Mouse (Mus musculus) neural tube, embryonic 12.5 days (tissue): Measurements from ENCODE around the gene Zmat5. TPM values are rescaled to one million over a fixed set of nuclear protein-coding genes. Genes with fewer than 3 reads are reported as not detected.

Source experiments
- ATAC-seq: fragments of 200-750 bp; cut with Nextera tagmentation; 2 replicates; pipeline ENCODE4 v1.8.0; 2017; ENCODE audit warnings: low read depth, mild to moderate bottlenecking, moderate TSS enrichment, moderate library complexity; ENCODE audit not compliant: low FRiP score
- H3K27ac ChIP-seq: fragments of 300-500 bp; sonication (generic); 2 replicates; pipeline ENCODE4 v1.5.1; 2016
- H3K27me3 ChIP-seq: fragments of 300-500 bp; sonication (generic); replicated peaks from 2 replicates; pipeline ENCODE4 v1.6.1; 2016; ENCODE audit warnings: mild to moderate bottlenecking
- H3K36me3 ChIP-seq: fragments of 300-500 bp; sonication (generic); 2 replicates; pipeline ENCODE4 v1.6.1; 2016; ENCODE audit warnings: mild to moderate bottlenecking
- H3K4me1 ChIP-seq: fragments of 300-500 bp; sonication (generic); 2 replicates; pipeline ENCODE4 v1.6.1; 2016
- H3K4me2 ChIP-seq: fragments of 300-500 bp; sonication (generic); replicated peaks from 2 replicates; pipeline ENCODE4 v1.6.1; 2016; ENCODE audit warnings: mild to moderate bottlenecking
- H3K4me3 ChIP-seq: fragments of 300-500 bp; sonication (generic); 2 replicates; pipeline ENCODE4 v1.5.1; 2016
- H3K9ac ChIP-seq: fragments of 300-500 bp; sonication (generic); 2 replicates; pipeline ENCODE4 v1.6.1; 2016; ENCODE audit warnings: mild to moderate bottlenecking
- H3K9me3 ChIP-seq: fragments of 300-500 bp; sonication (generic); 2 replicates; pipeline ENCODE4 v1.6.1; 2016; ENCODE audit warnings: mild to moderate bottlenecking
- WGBS: fragments of 180-500 bp; shearing (Covaris S2); methylation state at CpG from one replicate; pipeline ENCODE4 v1.1.7; 2016; 5-methylcytosine and 5-hydroxymethylcytosine counted together
- polyA plus RNA-seq: library from polyadenylated mRNA; unstranded; fragments of >200 nt; fragmentation: Nextera tagmentation; extraction: Ambion mirVana; gene quantifications from 2 replicates; pipeline ENCODE4 v1.2.1, GENCODE M21; 2016

The Zmat5 gene
- polyA plus RNA-seq: 79.2 and 82.7 TPM in 2 replicates

- H3K27me3 ChIP-seq: no peaks in the 10 kb centered on the region
- peak within 1 kb of the TSS; percentile 74 for H3K9ac ChIP-seq
- peak within 1 kb of the TSS; percentile 81 for H3K4me2 ChIP-seq
- peak within 1 kb of the TSS; percentile 80 for H3K4me3 ChIP-seq
- peaks cover 14% of the 10 kb centered on the region for H3K36me3 ChIP-seq
- peak; percentile 99 for ATAC-seq
- WGBS: under 1% methylated on average over 47 of the region's 47 CpGs
- no peak within 1 kb of the TSS for H3K27ac ChIP-seq
- no peaks in the 10 kb centered on the region for H3K9me3 ChIP-seq
- peaks cover 15% of the 10 kb centered on the region for H3K4me1 ChIP-seq
Measured at GRCm38 (mm10) chr11:4704072-4704964, at the start of gene Zmat5, which contains the start of gene Uqcr10. Zmat5 (plus strand) TSS chr11:4704678. Uqcr10 (minus strand) TSS chr11:4704342.

- Histone ChIP-seq H3K9me3 (no peaks in the 10 kb centered on the region), H3K27ac (no peak overlapping the region), H3K36me3 (peaks cover 61% of the 10 kb centered on the region), H3K4me2 (no peak overlapping the region), H3K9ac (no peak overlapping the region), H3K27me3 (no peaks in the 10 kb centered on the region), H3K4me3 (no peak overlapping the region), H3K4me1 (no peaks in the 10 kb centered on the region)
- ATAC-seq: no peak
- WGBS: 83% methylated on average over 1 of the region's 1 CpGs
Measured at GRCm38 (mm10) chr11:4659818-4660217, 44.7 kb upstream of the Zmat5 start.

- peaks cover 54% of the 10 kb centered on the region for H3K36me3 ChIP-seq
- H3K9ac ChIP-seq: no peak overlapping the region
- 83% methylated on average over 7 of the region's 7 CpGs for WGBS
Measured at GRCm38 (mm10) chr11:4660309-4661025, 44.0 kb upstream of the Zmat5 start.

GRCm38 (mm10) chr11:4661324-4661723 is 43.2 kb upstream of the Zmat5 start:
- ATAC-seq: no peak
- Histone ChIP-seq H3K36me3 (peaks cover 51% of the 10 kb centered on the region), H3K9me3 (no peaks in the 10 kb centered on the region), H3K4me2 (no peak overlapping the region), H3K4me1 (no peaks in the 10 kb centered on the region), H3K27me3 (no peaks in the 10 kb centered on the region), H3K27ac (no peak overlapping the region), H3K4me3 (no peak overlapping the region), H3K9ac (0 out of 2 replicates have a peak overlapping the region, but pooled peaks have one; percentile 0)
- 87% methylated on average over 4 of the region's 4 CpGs for WGBS

More at GRCm38 (mm10) chr11:4660309-4661025, 44.0 kb upstream of the Zmat5 start:
- Histone ChIP-seq H3K4me2 (no peak overlapping the region), H3K27me3 (no peaks in the 10 kb centered on the region), H3K4me3 (no peak overlapping the region), H3K9me3 (no peaks in the 10 kb centered on the region), H3K27ac (no peak overlapping the region), H3K4me1 (no peaks in the 10 kb centered on the region)
- no peak for ATAC-seq

GRCm38 (mm10) chr11:4661871-4662495 is 42.5 kb upstream of the Zmat5 start:
- H3K27ac ChIP-seq: no peak overlapping the region
- ATAC-seq: no peak
- WGBS: 86% methylated on average over 10 of the region's 10 CpGs
- H3K9me3 ChIP-seq: no peaks in the 10 kb centered on the region
- no peak overlapping the region for H3K4me3 ChIP-seq
- H3K36me3 ChIP-seq: peaks cover 50% of the 10 kb centered on the region
- H3K4me1 ChIP-seq: no peaks in the 10 kb centered on the region
- H3K4me2 ChIP-seq: no peak overlapping the region
- H3K27me3 ChIP-seq: no peaks in the 10 kb centered on the region
- H3K9ac ChIP-seq: 0 out of 2 replicates have a peak overlapping the region, but pooled peaks have one; percentile 0

- no peak overlapping the region for H3K9ac ChIP-seq
- H3K4me2 ChIP-seq: no peak overlapping the region
- no peaks in the 10 kb centered on the region for H3K27me3 ChIP-seq
- H3K4me3 ChIP-seq: no peak overlapping the region
- H3K4me1 ChIP-seq: no peaks in the 10 kb centered on the region
- WGBS: 92% methylated on average over 11 of the region's 11 CpGs
- H3K27ac ChIP-seq: no peak overlapping the region
- peaks cover 47% of the 10 kb centered on the region for H3K36me3 ChIP-seq
- H3K9me3 ChIP-seq: no peaks in the 10 kb centered on the region
- ATAC-seq: no peak
Measured at GRCm38 (mm10) chr11:4662496-4662878, 42.0 kb upstream of the Zmat5 start.

GRCm38 (mm10) chr11:4671736-4672135 is 32.7 kb upstream of the Zmat5 start:
- Histone ChIP-seq H3K4me3 (no peak overlapping the region), H3K9ac (no peak overlapping the region), H3K4me2 (no peak overlapping the region), H3K9me3 (no peaks in the 10 kb centered on the region), H3K36me3 (peaks cover 48% of the 10 kb centered on the region), H3K4me1 (no peaks in the 10 kb centered on the region), H3K27ac (no peak overlapping the region), H3K27me3 (no peaks in the 10 kb centered on the region)
- WGBS: 91% methylated on average over 4 of the region's 4 CpGs
- ATAC-seq: no peak

- H3K4me2 ChIP-seq: no peak overlapping the region
- H3K4me3 ChIP-seq: no peak overlapping the region
- 97% methylated on average over 1 of the region's 1 CpGs for WGBS
- no peaks in the 10 kb centered on the region for H3K4me1 ChIP-seq
- no peaks in the 10 kb centered on the region for H3K27me3 ChIP-seq
- no peak for ATAC-seq
- peaks cover 55% of the 10 kb centered on the region for H3K36me3 ChIP-seq
- no peak overlapping the region for H3K27ac ChIP-seq
- no peak overlapping the region for H3K9ac ChIP-seq
- no peaks in the 10 kb centered on the region for H3K9me3 ChIP-seq
Measured at GRCm38 (mm10) chr11:4674593-4674992, 29.9 kb upstream of the Zmat5 start.

GRCm38 (mm10) chr11:4675126-4675562 is 29.3 kb upstream of the Zmat5 start:
- no peak for ATAC-seq
- H3K36me3 ChIP-seq: peaks cover 61% of the 10 kb centered on the region
- no peak overlapping the region for H3K4me2 ChIP-seq
- no peak overlapping the region for H3K4me3 ChIP-seq
- WGBS: 88% methylated on average over 6 of the region's 6 CpGs
- H3K27me3 ChIP-seq: no peaks in the 10 kb centered on the region
- H3K9ac ChIP-seq: no peak overlapping the region
- H3K9me3 ChIP-seq: no peaks in the 10 kb centered on the region
- no peaks in the 10 kb centered on the region for H3K4me1 ChIP-seq
- H3K27ac ChIP-seq: no peak overlapping the region

GRCm38 (mm10) chr11:4675693-4676092 is 28.8 kb upstream of the Zmat5 start:
- 95% methylated on average over 6 of the region's 6 CpGs for WGBS
- H3K4me3 ChIP-seq: no peak overlapping the region
- H3K27me3 ChIP-seq: no peaks in the 10 kb centered on the region

GRCm38 (mm10) chr11:4677250-4677872 is 27.1 kb upstream of the Zmat5 start:
- H3K9me3 ChIP-seq: no peaks in the 10 kb centered on the region
- H3K27me3 ChIP-seq: no peaks in the 10 kb centered on the region
- 88% methylated on average over 7 of the region's 7 CpGs for WGBS
- no peak for ATAC-seq
- peaks cover 68% of the 10 kb centered on the region for H3K36me3 ChIP-seq
- no peak overlapping the region for H3K4me2 ChIP-seq
- H3K9ac ChIP-seq: no peak overlapping the region
- H3K4me3 ChIP-seq: no peak overlapping the region
- no peaks in the 10 kb centered on the region for H3K4me1 ChIP-seq
- no peak overlapping the region for H3K27ac ChIP-seq

More at GRCm38 (mm10) chr11:4675693-4676092, 28.8 kb upstream of the Zmat5 start:
- Histone ChIP-seq H3K4me1 (no peaks in the 10 kb centered on the region), H3K4me2 (no peak overlapping the region), H3K36me3 (peaks cover 58% of the 10 kb centered on the region), H3K27ac (no peak overlapping the region), H3K9ac (no peak overlapping the region), H3K9me3 (no peaks in the 10 kb centered on the region)
- no peak for ATAC-seq
